Mouse (Mus musculus) lung, embryonic 14.5 days (tissue): Measurements from ENCODE around the gene Cd3g. TPM values are rescaled to one million over a fixed set of nuclear protein-coding genes. Genes with fewer than 3 reads are reported as not detected.

ENCODE experiments used
- ATAC-seq: fragments of 200-750 bp; cut with Nextera tagmentation; 2 replicates; pipeline ENCODE4 v1.8.0; 2017; ENCODE audit warnings: mild to moderate bottlenecking, moderate TSS enrichment, moderate library complexity; ENCODE audit not compliant: insufficient read depth
- DNase-seq: peaks from one replicate; pipeline ENCODE4 v3.0.0-alpha.2; 2015
- H3K27ac ChIP-seq: fragments of 300-500 bp; sonication (generic); 2 replicates; pipeline ENCODE4 v1.5.1; 2014; ENCODE audit warnings: low read depth, mild to moderate bottlenecking, moderate library complexity
- H3K27me3 ChIP-seq: fragments of 300-500 bp; sonication (generic); 2 replicates; pipeline ENCODE4 v1.6.1; 2014; ENCODE audit warnings: low read length, control low read depth; ENCODE audit not compliant: insufficient read depth
- H3K36me3 ChIP-seq: fragments of 300-500 bp; sonication (generic); 2 replicates; pipeline ENCODE4 v1.6.1; 2014; ENCODE audit warnings: control low read depth; ENCODE audit not compliant: insufficient read depth
- H3K4me1 ChIP-seq: fragments of 300-500 bp; sonication (generic); 2 replicates; pipeline ENCODE4 v1.6.1; 2014; ENCODE audit warnings: antibody characterized with exemption, control low read depth; ENCODE audit not compliant: insufficient read depth
- H3K4me2 ChIP-seq: fragments of 300-500 bp; sonication (generic); 2 replicates; pipeline ENCODE4 v1.6.1; 2014; ENCODE audit warnings: mild to moderate bottlenecking
- H3K4me3 ChIP-seq: fragments of 300-500 bp; sonication (generic); 2 replicates; pipeline ENCODE4 v1.5.1; 2014; ENCODE audit warnings: low read depth, low read length
- H3K9ac ChIP-seq: fragments of 300-500 bp; sonication (generic); 2 replicates; pipeline ENCODE4 v1.6.1; 2014
- H3K9me3 ChIP-seq: fragments of 300-500 bp; sonication (generic); 2 replicates; pipeline ENCODE4 v1.6.1; 2016; ENCODE audit warnings: low read depth, low read length, control low read depth
- CTCF ChIP-seq: IDR thresholded peaks from 2 replicates; pipeline ENCODE4 v1.5.1; 2016; ENCODE audit warnings: antibody characterized with exemption, low read depth
- WGBS: fragments of 180-500 bp; shearing (Covaris S2); extraction: QIAGEN DNeasy Blood & Tissue Kit; methylation state at CpG from one replicate; pipeline ENCODE4 v1.1.7; 2014; 5-methylcytosine and 5-hydroxymethylcytosine counted together
- polyA plus RNA-seq: library from polyadenylated mRNA; unstranded; fragments of >200 nt; fragmentation: Nextera tagmentation; extraction: Ambion mirVana; gene quantifications from 2 replicates; pipeline ENCODE4 v1.2.1, GENCODE M21; 2014

Cd3g gene
- polyA plus RNA-seq, 1 experiment from 2014 or later = 0.34 TPM

- no peak for DNase-seq
- ATAC-seq = no peak
- H3K4me1 ChIP-seq = peaks cover 3% of the 10 kb centered on the region; the same call in 1 of the 2 replicates
- H3K27me3 ChIP-seq = no peaks in the 10 kb centered on the region
- H3K27ac ChIP-seq = no peak overlapping the region
- peak overlapping the region; percentile 84 for H3K4me2 ChIP-seq
- peak overlapping the region; percentile 86 for H3K4me3 ChIP-seq
- H3K36me3 ChIP-seq = no peaks in the 10 kb centered on the region
- no peaks in the 10 kb centered on the region for H3K9me3 ChIP-seq
- TF ChIP-seq CTCF = no peak
- 29% methylated on average over 2 of the region's 2 CpGs for WGBS
- H3K9ac ChIP-seq = peak overlapping the region; percentile 94
Observed at GRCm38 (mm10) chr9:44919606-44920005, 60.6 kb downstream of the Cd3g start.

Other genes with a start within 250 kb of the Cd3g start
- gene Phldb1, start 245.2 kb downstream of the Cd3g start, polyA plus RNA-seq = 30.7 and 35.0 TPM in 2 replicates
- 224 and 239 TPM in 2 replicates for gene Arcn1, start 212.6 kb downstream of the Cd3g start, polyA plus RNA-seq
- gene Ift46, start 212.5 kb downstream of the Cd3g start, polyA plus RNA-seq = 103 and 106 TPM in 2 replicates
- 0.80 and 0.85 TPM in 2 replicates for gene Tmem25, start 181.1 kb downstream of the Cd3g start, polyA plus RNA-seq
- gene Ttc36, start 177.4 kb downstream of the Cd3g start, polyA plus RNA-seq = 0.91 TPM in 1 of 2 replicates, not detected in the other
- gene Kmt2a, start 99.1 kb downstream of the Cd3g start, polyA plus RNA-seq = 14.4 and 14.7 TPM in 2 replicates
- gene Atp5l, start 59.7 kb downstream of the Cd3g start, polyA plus RNA-seq = 618 and 665 TPM in 2 replicates
- gene Ube4a, start 14.8 kb downstream of the Cd3g start, polyA plus RNA-seq = 30.3 and 33.5 TPM in 2 replicates
- gene Cd3d, start 1.4 kb upstream of the Cd3g start, polyA plus RNA-seq = not detected in 2 replicates
- gene Cd3e, start 29.2 kb upstream of the Cd3g start, polyA plus RNA-seq = not detected in 2 replicates
- gene Mpzl2, start 59.4 kb upstream of the Cd3g start, polyA plus RNA-seq = 14.7 and 15.0 TPM in 2 replicates
- 1.9 and 2.1 TPM in 2 replicates for gene Mpzl3, start 74.8 kb upstream of the Cd3g start, polyA plus RNA-seq
- 0.30 and 0.45 TPM in 2 replicates for gene Jaml, start 98.8 kb upstream of the Cd3g start, polyA plus RNA-seq
- gene Scn2b, start 137.4 kb upstream of the Cd3g start, polyA plus RNA-seq = 3.2 and 3.9 TPM in 2 replicates
- gene Scn4b, start 158.0 kb upstream of the Cd3g start, polyA plus RNA-seq = not detected in 2 replicates
- 0.13 TPM in 1 of 2 replicates, not detected in the other for gene BC049352, start 201.6 kb upstream of the Cd3g start, polyA plus RNA-seq
- gene Tmprss4, start 223.7 kb upstream of the Cd3g start, polyA plus RNA-seq = 0.54 and 1.1 TPM in 2 replicates